Mouse (Mus musculus): ENCODE data around the gene Olfr1380.

DNA sequence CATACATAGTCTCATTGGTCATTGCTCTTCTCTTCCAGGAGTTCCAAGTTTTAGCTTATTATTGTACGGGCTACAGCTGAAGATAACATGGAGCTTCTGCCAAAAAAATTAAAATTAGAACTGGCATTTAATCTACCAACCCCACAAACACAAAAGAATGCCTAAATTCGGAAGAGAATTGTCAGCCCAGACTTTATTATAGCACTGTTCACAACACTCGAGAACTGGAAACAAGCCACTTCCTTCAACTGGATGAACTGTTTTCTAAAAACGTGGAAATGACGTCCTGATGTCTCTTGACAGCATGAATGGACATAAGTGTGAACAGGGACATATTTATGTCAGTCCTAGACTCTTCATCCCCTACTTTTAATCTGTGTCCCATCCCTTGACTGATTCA is 38.6 kb upstream of the Olfr1380 start:
- TF ChIP-seq CTCF (IDR thresholded peaks at IDR 0.05; ENCODE audit: borderline replicate concordance, extremely low read depth, insufficient read depth, insufficient read length) = no peak
- no peak for TF ChIP-seq POLR2A (IDR thresholded peaks at IDR 0.05; ENCODE audit: borderline replicate concordance, extremely low read depth, insufficient read depth, insufficient read length, poor library complexity, severe bottlenecking)

Data from brain, embryonic 14.5 days (tissue).